Mouse (Mus musculus): ENCODE data around the gene Catsper4.
"Not testable (repeated sequence)": the region's sequence is repeated elsewhere in the genome, so short reads cannot be mapped to it uniquely, and the experiment has no call there.

The Catsper4 gene

DNA sequence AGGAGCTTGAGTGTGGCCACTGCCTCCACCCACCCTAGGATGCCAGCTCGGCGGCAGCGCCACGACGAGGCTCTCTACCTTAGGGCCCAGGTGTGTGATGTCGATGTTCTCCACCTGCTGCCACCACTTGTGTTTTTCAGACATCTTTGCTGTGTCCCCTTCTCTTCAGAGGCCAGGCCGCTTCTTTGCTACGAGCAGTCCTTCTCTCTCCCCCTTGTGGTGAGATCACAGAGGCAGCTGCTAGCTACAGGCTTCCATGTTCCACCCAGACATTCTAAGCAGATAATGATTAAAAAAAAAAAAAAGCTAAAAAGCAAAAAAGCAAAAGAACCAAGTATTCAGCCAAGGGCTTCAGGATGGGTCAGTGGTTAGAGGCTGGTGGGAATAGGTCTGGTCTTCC, at the start of gene Catsper4:
Gene Catsper4 (minus strand): TSS at position 190 of the 400 bp plus-strand sequence.
- DNase-seq (ENCODE audit: low spot score), result peak; percentile 32

DNA sequence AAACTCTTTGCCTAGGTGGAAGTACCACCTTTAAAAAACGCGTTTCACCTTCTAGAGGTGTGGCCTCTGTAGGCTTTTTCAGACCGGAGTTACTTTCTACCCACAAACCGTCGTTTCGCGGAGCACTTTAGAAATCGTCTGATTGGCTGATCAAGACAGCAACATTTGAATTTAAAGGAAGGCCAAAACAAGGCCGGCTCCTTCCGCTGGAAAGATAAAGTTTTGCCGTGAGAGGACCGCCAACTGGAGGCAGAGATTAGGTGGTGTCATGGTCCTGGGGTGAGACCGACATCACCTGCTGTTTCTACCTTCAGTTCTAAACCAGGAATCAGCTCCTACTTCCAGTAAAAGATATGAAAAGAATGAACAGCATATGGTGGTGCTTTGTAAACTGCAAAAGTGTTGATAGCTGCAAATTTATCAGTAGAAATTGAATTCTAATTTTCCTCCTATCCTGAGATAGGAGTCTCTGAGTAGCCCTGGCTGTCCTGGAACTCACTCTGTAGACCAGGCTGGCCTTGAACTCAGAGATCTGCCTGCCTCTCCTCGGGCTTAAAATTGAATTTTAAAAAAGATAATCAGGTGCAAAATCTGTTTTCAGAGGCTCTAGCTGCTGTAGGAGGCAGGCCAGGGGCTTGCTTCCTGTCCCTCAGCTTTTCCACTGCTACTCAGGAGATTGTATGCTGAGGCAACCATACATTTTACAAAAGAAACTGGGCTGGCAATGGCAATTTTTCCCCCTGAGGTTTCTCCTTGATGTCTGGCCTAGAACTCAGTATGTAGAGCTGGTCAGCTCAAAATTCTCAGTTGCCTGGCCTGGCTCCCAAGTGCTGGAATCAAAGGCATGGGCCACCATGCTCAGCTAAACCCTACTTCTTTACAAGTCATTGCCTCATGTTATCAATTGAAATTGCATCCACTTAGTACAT, 46.5 kb upstream of the Catsper4 start:
- DNase-seq (ENCODE audit: low spot score), result peak; percentile 22

DNA sequence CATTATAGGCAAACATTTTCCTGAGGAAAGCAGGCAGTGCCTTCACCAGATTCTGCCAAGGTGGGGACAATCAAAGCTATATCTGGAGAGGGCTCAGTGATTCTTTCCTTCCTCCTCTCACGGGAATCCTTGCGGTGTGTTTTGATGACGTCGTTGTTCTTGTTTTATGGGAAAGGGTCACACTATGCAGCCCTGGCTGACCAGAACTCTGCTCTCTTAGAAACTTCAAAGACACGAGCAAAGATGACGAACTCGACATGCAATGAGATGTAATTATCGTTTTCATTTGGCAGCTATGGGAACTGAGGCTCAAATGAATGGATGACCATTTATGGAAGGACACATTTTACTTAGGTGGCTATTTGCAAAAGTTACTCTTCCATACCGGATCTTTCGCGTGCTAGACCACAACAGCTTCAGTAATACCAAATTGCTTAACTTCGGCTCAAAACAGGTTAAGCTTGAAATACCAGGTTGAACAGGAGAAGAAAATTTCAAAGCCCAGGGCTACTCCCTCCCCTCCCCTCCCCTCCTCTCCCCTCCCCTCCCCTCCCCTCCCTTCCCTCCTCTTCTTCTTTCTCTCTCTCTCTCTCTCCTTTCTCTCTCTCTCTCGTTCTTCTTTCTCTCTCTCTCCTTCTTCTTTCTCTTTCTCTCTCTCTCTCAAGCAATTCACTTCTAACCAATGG, 45.7 kb upstream of the Catsper4 start:
- no peak for DNase-seq (ENCODE audit: low spot score)

DNA sequence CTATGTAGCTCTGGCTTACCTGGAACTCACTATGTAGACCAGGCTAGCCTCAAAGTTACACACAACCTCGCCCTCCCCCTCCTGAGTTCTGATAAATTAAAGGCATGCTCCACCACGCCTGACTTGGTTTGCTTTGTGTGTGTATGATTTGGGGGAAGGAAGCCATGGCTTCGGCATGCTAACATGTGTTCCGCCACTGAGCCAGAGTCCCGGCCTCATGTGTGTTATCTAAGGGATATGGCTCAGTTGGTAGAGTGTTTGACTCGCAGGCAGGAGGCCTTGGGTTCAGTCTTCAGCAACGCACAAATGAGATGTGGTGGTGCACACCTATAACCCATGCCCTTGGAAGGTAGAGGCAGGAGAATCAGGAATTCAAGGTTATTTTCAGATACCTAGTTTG, 44.8 kb upstream of the Catsper4 start:
- no peak for DNase-seq (ENCODE audit: low spot score)

DNA sequence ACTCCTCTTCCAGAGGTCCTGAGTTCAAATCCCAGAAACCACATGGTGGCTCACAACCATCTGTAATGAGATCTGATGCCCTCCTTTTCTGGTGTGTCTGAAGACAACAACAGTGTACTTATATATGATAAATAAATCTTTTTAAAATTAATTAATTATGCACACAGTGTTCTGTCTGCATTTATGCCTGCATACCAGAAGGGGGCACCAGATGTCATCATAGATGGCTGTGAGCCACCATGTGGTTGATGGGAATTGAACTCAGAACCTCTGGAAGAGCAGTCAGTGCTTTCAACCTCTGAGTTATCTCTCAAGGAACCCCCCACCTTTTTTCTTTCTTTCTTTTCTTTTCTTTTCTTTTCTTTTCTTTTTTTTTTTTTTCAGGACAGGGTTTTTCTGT, 42.4 kb upstream of the Catsper4 start:
- DNase-seq (ENCODE audit: low spot score), result not testable (repeated sequence)

DNA sequence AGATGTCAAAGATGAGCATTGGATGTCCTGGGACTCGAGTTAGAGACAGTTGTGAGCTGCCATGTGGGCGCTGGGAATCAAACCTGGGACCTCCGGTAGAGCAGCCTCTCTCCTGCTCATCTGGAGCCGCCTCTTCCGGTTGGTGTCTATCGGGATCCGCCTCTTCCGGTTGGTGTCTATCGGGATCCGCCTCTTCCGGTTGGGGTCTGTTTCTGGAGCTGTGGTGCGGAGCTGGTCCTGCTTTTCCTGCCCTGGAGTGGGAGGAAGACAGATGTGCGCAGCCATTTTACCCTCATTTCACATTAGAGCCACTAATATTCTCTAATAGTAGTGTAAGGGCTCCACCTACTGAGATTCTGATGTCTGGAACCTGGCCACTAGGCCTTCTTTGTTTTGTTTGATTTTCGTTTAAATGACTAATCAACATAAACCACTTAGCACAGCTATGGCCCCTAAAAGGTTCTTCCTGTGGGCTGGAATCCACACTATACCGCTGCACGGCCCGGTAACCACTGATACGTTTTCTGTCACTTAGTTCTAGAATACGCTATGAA, 41.0 kb upstream of the Catsper4 start:
- no peak for DNase-seq (ENCODE audit: low spot score)

DNA sequence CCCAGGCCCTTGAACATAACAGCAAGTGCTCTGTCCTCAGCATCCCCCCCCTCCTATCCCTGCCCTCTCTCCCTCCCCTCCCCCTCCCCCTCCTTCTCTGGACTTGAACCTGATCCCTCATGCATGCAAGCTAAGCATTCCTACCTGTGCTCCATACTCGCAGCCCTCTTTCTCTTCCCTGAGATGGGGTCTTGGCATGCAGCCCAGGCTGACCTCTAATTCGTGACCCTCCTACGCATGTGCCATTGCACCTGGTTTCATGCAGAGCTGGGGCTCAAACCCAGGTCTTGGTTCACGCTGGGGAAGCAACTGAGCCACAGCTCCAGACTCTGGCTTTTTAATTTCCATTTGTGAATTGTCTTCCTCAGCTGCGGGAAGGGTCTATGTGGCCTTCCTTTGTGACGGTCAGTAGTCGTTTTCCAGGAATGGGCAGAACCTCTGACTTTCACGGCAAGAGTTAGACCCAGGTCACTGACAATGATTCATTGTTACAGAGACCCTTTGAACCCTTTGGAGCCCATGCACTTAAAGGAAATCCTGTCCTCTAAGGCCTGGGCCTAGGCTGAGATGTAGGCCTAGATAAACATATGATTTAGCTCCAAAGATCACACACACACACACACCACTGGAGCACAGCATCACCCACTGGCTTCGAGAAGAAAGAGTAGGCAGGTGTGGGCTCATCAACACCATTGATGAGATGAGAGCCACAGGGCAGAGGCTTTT, 38.8 kb upstream of the Catsper4 start:
- DNase-seq (ENCODE audit: low spot score), result no peak

DNA sequence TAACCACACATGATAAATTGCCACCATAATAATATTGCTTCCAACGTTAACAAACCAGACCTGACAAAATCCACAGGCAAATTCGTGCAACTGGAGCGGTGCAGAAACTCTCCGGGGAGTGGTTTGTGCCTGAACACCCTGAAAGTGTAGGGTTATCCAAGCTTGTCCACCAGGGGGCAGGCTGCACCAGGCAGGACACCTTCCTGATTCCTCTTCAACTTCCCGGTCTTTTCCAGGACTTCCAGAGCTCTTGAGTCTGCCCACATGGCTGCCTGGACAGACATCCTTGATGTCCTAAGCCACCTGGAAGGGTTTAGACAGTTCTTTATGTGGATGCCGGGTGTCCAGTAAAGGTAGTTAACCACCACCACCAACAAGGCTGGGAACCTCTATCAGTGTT, 36.0 kb upstream of the Catsper4 start:
- DNase-seq (ENCODE audit: low spot score), result no peak

DNA sequence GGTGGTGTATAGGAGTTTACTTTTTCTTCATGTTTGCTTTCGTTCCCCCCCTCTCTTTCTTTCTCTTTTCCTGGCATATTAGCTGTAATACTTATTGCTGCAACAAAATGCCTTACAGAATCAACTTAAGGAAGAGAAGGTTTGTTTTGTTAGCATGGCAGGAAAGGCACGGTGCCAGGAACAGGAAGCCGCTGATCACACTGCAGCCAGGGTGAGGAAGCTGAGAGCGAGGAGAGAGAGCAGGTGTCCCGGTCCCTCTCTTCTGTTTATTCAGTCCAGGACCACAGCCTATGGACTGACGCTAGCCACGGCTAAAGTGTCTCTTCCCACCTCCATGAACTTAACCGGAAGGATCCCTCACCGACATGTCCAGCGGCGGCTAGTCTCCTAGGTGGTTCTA, 31.2 kb upstream of the Catsper4 start:
- no peak for DNase-seq (ENCODE audit: low spot score)

DNA sequence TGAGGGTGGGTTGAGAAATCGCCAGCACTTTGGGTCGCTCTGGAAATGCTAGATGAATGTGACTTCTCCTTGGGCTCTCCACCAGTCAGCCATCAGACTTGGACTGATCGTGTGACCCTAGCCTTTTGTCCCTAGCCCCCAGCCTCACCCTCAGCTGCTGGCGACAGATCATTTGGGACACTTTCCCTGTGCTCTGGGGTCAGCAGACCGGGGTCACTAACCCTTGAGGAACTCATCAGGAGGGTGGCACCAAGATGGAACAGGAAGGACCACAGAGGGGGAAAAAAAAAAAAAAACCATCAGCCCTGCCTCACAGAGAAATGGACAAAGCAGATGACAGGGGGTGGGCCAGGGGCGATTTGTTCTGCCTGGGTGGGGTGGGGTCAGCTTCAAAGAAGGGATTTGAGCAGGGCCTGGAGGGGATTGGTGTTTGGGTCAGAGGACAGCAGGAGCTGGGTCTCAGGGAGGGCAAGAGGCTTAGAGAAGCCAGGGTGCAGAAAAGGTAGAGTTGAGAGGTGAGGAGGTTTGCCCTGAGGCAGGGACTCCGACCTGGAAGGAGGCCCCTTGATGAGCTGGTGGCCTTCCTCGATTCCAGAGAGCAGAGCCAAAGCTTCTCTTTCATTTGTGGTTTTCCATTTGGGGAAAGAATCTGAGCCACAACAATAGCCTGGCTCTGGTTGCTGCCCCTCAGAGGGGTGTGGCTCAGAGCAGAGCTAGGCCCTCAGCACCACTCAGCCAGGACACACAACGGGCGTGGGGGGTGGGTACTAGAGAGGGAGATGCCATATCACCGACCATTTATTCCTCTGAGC, 30.2 kb upstream of the Catsper4 start:
- DNase-seq (ENCODE audit: low spot score), result peak; percentile 19

DNA sequence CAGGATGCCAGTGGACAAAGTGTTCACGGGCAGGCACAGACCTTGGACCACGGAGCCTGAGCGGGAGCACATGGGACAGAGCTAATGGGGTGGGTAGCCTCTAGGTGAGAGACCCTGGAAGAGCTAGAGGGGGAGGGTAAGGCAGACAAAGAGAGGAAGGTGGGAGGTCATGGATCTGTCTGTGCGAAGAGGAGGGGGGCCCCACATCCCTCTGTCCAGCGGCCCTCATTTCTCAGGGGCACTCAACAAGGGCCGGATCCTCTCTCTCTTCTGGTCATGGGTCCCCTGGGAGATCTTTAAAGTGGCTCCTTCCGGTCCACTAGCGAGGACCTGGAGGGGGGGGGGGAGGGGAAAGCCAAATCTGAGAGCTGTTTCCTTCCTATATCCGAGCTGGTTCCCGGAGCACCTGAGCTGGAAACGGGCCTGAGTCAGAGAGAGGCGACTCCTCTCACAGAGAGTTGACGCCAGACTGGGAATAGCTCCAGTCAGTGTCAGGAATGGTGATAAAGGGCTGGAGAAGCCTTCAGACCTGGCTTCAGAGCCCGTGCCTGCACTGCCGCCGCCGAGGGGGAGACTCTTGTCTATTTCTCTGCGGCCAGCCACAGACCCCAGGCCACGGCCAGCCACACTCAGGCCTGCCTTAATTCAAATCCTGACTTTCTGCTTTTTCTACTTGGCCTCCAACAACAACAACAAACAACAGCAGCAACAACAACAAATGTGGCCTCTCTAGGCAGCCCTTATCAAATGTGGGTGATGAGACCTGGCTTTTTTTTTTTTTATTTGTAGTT, 29.4 kb upstream of the Catsper4 start:
- DNase-seq (ENCODE audit: low spot score), result peak; percentile 56

DNA sequence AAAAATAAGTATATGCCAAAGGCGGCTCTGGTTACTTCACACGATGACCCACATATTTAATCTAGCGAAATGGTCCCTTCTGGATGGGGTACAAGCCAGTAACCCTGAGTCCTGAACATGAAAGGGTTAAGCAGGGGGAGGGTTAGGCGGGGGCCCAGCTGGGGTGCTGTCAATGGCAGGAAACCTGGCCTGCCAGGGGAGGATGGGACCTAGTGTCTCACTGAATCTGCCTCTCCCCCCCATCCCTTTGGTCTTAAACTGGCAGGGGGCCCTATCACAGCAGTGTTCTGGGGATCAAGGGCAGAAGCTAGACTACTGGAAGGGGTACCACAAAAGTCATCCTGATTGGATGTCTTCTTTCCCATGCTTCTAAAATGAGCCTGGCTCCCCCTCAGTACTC, 28.7 kb upstream of the Catsper4 start:
- DNase-seq (ENCODE audit: low spot score), result peak; percentile 15

DNA sequence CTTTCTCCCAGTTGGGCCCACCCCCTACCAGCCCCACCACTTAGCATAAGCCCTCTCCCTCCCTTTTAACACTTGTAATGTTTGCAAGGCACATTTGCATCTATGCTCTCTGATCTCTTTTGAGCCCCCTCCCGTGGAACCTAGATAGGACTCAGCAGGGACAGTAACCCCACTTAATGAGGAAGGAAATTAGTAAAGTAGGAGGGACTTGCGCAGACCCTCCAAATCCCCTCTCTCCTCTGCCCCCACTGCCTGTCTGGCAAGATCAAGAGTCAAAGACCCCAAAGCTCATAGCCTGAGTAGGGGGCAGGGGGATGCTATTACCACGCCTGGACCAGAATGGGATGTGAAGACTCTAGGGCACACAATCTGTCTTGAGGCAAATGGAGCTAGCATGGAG, 27.7 kb upstream of the Catsper4 start:
- no peak for DNase-seq (ENCODE audit: low spot score)

DNA sequence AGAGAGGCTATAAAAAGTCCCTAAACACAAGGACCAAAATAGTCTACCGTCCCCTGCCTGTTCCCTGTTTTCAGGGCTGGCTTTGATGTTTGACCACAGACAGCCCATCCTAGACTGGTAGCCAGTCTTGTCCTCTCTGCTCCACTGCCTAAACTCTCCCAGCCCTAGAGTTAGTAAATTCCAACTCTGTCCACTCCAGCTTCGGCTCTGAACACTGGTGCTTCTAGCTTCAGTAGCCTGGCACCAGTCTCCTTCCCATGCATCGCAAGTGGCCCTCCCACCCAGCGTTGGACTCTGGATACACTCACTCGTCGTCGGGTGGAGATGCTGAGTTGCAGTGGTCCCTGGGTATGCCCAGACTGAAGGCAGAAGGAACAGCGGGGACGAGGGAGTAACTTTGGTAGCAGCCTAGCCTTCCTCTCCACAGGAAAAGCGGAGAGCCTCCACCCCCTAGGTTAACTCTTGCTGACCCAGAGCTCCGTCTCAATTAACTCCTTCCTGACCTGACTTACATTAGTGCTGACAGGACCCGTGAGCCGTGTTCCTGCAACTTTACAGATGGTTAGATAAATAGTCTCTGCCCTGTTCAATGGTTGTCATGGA, 26.6 kb upstream of the Catsper4 start, which contains the start of gene Grrp1:
Gene Grrp1 (minus strand): TSS at position 385 of the 603 bp plus-strand sequence.
- DNase-seq (ENCODE audit: low spot score), result peak; percentile 69

DNA sequence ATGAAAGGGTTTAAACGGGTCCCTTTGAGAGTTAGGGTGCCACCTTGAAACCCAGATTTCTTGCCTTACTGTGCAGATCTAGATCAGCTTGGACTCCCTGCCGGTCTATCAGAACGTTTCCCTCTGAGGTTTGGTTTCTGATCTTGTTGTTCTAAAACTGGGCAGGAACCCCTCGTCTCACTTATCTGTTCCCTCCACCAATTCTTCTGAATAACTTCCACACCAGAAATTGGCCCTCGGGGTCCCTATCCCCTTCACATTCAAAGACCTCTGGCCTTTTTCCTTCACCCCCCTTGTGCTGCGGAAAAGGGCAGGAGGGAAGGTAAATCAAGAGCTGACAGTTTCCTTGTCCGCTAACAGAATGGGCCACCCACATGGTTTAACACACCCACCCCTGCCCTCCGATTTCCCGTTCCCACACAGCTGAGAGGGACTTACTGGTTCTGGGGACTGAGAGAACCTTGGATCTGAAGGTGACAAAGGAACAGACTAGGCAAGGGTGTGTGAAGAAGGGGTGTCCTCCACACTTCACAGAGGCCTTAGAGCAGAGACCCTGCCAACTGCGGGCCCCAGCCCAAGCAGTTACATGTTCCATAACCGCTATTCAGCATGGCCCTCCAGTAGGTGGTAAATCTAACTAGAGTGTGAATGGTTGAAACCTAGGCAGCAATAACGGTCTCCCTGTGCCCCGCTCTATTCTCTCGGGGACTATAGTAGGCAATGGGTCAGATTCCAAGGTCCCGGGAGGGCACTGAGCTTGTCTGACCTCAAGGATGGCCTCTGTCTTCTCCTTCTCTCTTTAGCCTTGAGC, 25.9 kb upstream of the Catsper4 start:
- no peak for DNase-seq (ENCODE audit: low spot score)

DNA sequence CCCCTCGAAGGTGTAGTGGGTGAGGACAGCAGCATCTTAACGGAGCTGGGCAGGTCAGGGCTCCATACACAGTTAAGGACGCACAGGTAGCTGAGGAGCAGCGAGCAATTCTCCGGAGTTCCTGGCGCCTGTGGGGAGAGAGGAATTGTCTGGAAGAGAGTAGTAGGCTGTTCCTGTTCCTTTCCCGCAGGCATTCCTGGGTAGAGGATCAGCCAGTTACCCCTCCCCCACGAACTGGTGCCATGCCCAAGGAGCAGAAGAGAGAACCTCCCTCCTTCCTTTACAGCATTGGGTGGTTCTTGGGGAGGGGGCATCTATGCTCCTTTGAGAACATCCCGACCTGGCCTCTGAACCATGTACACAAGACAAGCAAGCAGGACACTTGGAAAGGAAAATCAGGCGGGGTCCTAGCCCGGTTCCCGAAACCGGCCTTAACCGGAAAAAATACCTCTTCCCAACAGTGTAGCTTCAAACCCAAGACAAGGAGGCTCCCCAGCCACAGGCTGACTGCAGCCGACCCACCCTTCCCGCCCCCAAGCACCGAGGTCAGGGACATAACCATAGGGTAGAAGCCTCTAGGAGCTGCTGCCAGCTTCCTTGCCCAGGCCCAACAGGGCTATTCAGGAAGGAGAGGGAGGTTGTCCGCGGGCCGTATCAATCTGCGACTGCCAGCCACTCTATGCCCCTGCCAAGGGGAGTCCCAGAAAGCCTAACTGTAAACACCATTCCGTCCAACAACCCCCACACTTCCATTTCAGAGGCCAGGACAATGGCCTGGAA, 25.1 kb upstream of the Catsper4 start:
- peak; percentile 40 for DNase-seq (ENCODE audit: low spot score)

DNA sequence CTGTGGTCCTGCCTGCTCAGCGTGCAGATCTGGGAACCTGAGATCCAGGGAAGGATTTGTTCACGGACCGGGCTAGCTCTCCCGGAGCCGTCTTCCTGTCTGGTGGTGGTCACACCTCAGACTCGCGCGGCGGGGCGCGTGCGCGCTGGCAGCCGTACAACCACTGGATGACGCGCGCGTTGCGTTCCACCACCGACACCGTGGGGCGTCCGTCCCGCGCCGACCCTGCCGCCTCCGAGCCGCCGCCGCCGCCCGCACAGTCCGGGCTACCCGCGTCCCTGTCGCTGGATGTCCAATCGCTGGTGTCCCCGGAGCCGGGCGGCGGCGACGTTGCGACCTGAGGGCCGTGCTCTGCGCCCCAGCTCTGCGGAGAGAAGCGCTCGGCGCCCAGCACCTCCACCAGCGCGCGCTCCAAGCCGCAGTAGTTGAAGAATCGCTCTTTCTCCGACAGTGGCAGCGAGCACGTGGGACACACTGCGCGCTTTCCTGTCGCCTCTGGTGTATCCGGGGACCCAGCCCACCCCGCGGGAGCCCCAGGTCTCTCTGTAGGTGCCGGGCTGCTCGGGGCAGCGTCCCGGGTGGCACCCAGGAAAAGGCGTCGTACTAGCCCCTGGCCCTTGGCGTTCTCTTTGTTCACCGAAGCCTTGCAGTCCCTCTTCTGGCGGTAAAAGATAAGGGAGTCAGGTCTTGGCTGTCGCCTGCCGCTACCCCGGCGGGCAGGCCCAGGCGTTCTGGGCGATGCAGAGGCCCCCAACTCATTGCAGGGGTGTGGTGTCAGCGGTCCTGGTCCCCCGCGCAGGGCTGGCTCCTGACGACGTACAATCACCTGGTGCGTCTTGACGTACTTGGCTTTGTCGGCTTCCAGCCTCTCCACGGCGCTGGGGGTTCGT, 24.3 kb upstream of the Catsper4 start:
- peak; percentile 55 for DNase-seq (ENCODE audit: low spot score)

DNA sequence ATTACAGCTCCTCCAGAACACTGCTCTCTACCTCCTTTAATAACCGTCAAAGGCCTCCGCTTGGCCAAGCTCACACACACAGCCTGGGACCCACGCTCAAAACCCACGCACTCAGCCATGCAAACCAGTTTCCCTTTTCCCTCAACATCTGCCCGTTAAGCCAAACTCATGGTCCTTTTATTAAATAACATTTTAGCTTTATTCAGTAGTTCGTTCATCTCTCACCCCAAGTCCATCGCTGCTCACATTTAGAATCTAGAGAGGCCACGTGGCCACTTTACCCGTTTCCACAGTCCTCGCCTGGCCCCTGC, 23.7 kb upstream of the Catsper4 start:
- no peak for DNase-seq (ENCODE audit: low spot score)
